Mouse (Mus musculus): ENCODE measurements around the gene Phlpp1.

GRCm38 (mm10) chr1:106193487-106193886, 21.9 kb downstream of the Phlpp1 start:
- TF ChIP-seq CTCF (conservative IDR thresholded peaks at IDR 0.05; ENCODE audit: low read length) (no peak), NANOG (IDR thresholded peaks at IDR 0.05; ENCODE audit: borderline replicate concordance, low read length) (no peak)

Data from E14TG2a.4 (cell line).